Mouse (Mus musculus): ENCODE measurements around the gene Wfdc6a. TPM values are rescaled to one million over a fixed set of nuclear protein-coding genes. Genes with fewer than 3 reads are reported as not detected.
"Not testable (repeated sequence)": the region's sequence is repeated elsewhere in the genome, so short reads cannot be mapped to it uniquely, and the experiment has no call there.

The Wfdc6a gene
- total RNA-seq (2015; ENCODE audit: low replicate concordance) (not detected in 2 replicates), total RNA-seq (2017; ENCODE audit: low replicate concordance) (not detected in 2 replicates)

GRCm38 (mm10) chr2:164585025-164585725, at the start of gene Wfdc6a:
Gene Wfdc6a, minus strand, starts transcription at chr2:164585447.
- ATAC-seq (replicated peaks; ENCODE audit: low FRiP score, poor library complexity, severe bottlenecking) = not testable (repeated sequence)

- no peak for ATAC-seq (replicated peaks; ENCODE audit: low FRiP score, poor library complexity, severe bottlenecking)
Observed at GRCm38 (mm10) chr2:164621775-164622174, 36.5 kb upstream of the Wfdc6a start.

- no peak for ATAC-seq (replicated peaks; ENCODE audit: low FRiP score, poor library complexity, severe bottlenecking)
Observed at GRCm38 (mm10) chr2:164619050-164619449, 33.8 kb upstream of the Wfdc6a start.

GRCm38 (mm10) chr2:164615386-164615785, 30.1 kb upstream of the Wfdc6a start:
- no peak for ATAC-seq (replicated peaks; ENCODE audit: low FRiP score, poor library complexity, severe bottlenecking)

- not testable (repeated sequence) for ATAC-seq (replicated peaks; ENCODE audit: low FRiP score, poor library complexity, severe bottlenecking)
Observed at GRCm38 (mm10) chr2:164613471-164613870, 28.2 kb upstream of the Wfdc6a start, which contains the start of the genes Wfdc6b and Wfdc8. Gene Wfdc6b, plus strand, starts transcription at chr2:164613522. Gene Wfdc8, minus strand, starts transcription at chr2:164613626.

- ATAC-seq (replicated peaks; ENCODE audit: low FRiP score, poor library complexity, severe bottlenecking) = no peak
Observed at GRCm38 (mm10) chr2:164608781-164609180, 23.5 kb upstream of the Wfdc6a start.

- no peak for ATAC-seq (replicated peaks; ENCODE audit: low FRiP score, poor library complexity, severe bottlenecking)
Observed at GRCm38 (mm10) chr2:164604411-164604810, 19.2 kb upstream of the Wfdc6a start.

- ATAC-seq (replicated peaks; ENCODE audit: low FRiP score, poor library complexity, severe bottlenecking) = no peak
Observed at GRCm38 (mm10) chr2:164603482-164603881, 18.2 kb upstream of the Wfdc6a start.

- ATAC-seq (replicated peaks; ENCODE audit: low FRiP score, poor library complexity, severe bottlenecking) = no peak
Observed at GRCm38 (mm10) chr2:164600179-164600578, 14.9 kb upstream of the Wfdc6a start.

- ATAC-seq (replicated peaks; ENCODE audit: low FRiP score, poor library complexity, severe bottlenecking) = no peak
Observed at GRCm38 (mm10) chr2:164593494-164593893, 8.2 kb upstream of the Wfdc6a start, which contains the start of gene Eppin. Gene Eppin, minus strand, starts transcription at chr2:164593594.

- ATAC-seq (replicated peaks; ENCODE audit: low FRiP score, poor library complexity, severe bottlenecking) = no peak
Observed at GRCm38 (mm10) chr2:164592014-164592413, 6.8 kb upstream of the Wfdc6a start.

GRCm38 (mm10) chr2:164573359-164573758, 11.9 kb downstream of the Wfdc6a start, which contains the start of gene Spint3:
Gene Spint3, minus strand, starts transcription at chr2:164573459.
- ATAC-seq (replicated peaks; ENCODE audit: low FRiP score, poor library complexity, severe bottlenecking) = not testable (repeated sequence)

- ATAC-seq (replicated peaks; ENCODE audit: low FRiP score, poor library complexity, severe bottlenecking) = no peak
Observed at GRCm38 (mm10) chr2:164567460-164567859, 17.8 kb downstream of the Wfdc6a start.

- no peak; the same call in 1 of the 2 replicates for ATAC-seq (replicated peaks; ENCODE audit: low FRiP score, poor library complexity, severe bottlenecking)
Observed at GRCm38 (mm10) chr2:164566997-164567396, 18.2 kb downstream of the Wfdc6a start.

- no peak for ATAC-seq (replicated peaks; ENCODE audit: low FRiP score, poor library complexity, severe bottlenecking)
Observed at GRCm38 (mm10) chr2:164564346-164564745, 20.9 kb downstream of the Wfdc6a start.

GRCm38 (mm10) chr2:164563339-164564038, 21.8 kb downstream of the Wfdc6a start:
- no peak for ATAC-seq (replicated peaks; ENCODE audit: low FRiP score, poor library complexity, severe bottlenecking)

GRCm38 (mm10) chr2:164562391-164563188, 22.7 kb downstream of the Wfdc6a start, which contains the start of gene Wfdc2:
Gene Wfdc2, plus strand, starts transcription at chr2:164562413.
- ATAC-seq (replicated peaks; ENCODE audit: low FRiP score, poor library complexity, severe bottlenecking) = no peak

- no peak for ATAC-seq (replicated peaks; ENCODE audit: low FRiP score, poor library complexity, severe bottlenecking)
Observed at GRCm38 (mm10) chr2:164560106-164560505, 25.1 kb downstream of the Wfdc6a start.

- no peak for ATAC-seq (replicated peaks; ENCODE audit: low FRiP score, poor library complexity, severe bottlenecking)
Observed at GRCm38 (mm10) chr2:164558991-164559645, 26.1 kb downstream of the Wfdc6a start.
